Mouse (Mus musculus) intestine, embryonic 16.5 days (tissue): ENCODE measurements around the gene Ptprc. TPM values are rescaled to one million over a fixed set of nuclear protein-coding genes. Genes with fewer than 3 reads are reported as not detected.

Experiments
- ATAC-seq: fragments of 200-750 bp; cut with Nextera tagmentation; 2 replicates; pipeline ENCODE4 v1.8.0; 2017; ENCODE audit warnings: moderate TSS enrichment, moderate library complexity
- H3K27ac ChIP-seq: fragments of 300-500 bp; sonication (generic); 2 replicates; pipeline ENCODE4 v1.5.1; 2014; ENCODE audit warnings: mild to moderate bottlenecking, low read length
- H3K27me3 ChIP-seq: fragments of 300-500 bp; sonication (generic); replicated peaks from 2 replicates; pipeline ENCODE4 v1.6.1; 2014; ENCODE audit warnings: low read length, control low read depth, mixed read lengths; ENCODE audit not compliant: control insufficient read depth, insufficient read depth
- H3K36me3 ChIP-seq: fragments of 300-500 bp; sonication (generic); 2 replicates; pipeline ENCODE4 v1.6.1; 2014; ENCODE audit warnings: low read length, control low read depth; ENCODE audit not compliant: control insufficient read depth, insufficient read depth
- H3K4me1 ChIP-seq: fragments of 300-500 bp; sonication (generic); 2 replicates; pipeline ENCODE4 v1.6.1; 2014; ENCODE audit warnings: low read length, control low read depth, mixed read lengths; ENCODE audit not compliant: control insufficient read depth, insufficient read depth
- H3K4me2 ChIP-seq: fragments of 300-500 bp; sonication (generic); 2 replicates; pipeline ENCODE4 v1.6.1; 2014; ENCODE audit warnings: low read depth, low read length, control low read depth
- H3K4me3 ChIP-seq: fragments of 300-500 bp; sonication (generic); 2 replicates; pipeline ENCODE4 v1.5.1; 2014; ENCODE audit warnings: mild to moderate bottlenecking, low read length
- H3K9ac ChIP-seq: fragments of 300-500 bp; sonication (generic); 2 replicates; pipeline ENCODE4 v1.6.1; 2014; ENCODE audit warnings: low read depth, low read length
- H3K9me3 ChIP-seq: fragments of 300-500 bp; sonication (generic); 2 replicates; pipeline ENCODE4 v1.6.1; 2016; ENCODE audit warnings: low read length, control low read depth; ENCODE audit not compliant: control insufficient read depth
- WGBS: fragments of 180-500 bp; shearing (Covaris S2); extraction: QIAGEN DNeasy Blood & Tissue Kit; methylation state at CpG from one replicate; pipeline ENCODE4 v1.1.7; 2014; 5-methylcytosine and 5-hydroxymethylcytosine counted together
- polyA plus RNA-seq: library from polyadenylated mRNA; unstranded; fragments of >200 nt; fragmentation: Nextera tagmentation; extraction: Ambion mirVana; gene quantifications from 2 replicates; pipeline ENCODE4 v1.2.1, GENCODE M21; 2015

Gene Ptprc
- polyA plus RNA-seq, 1 experiment from 2014 or later = 5.1 TPM

GRCm38 (mm10) chr1:138174705-138175492, 609 bp downstream of the Ptprc start:
- H3K27ac ChIP-seq = no peak overlapping the region
- 81% methylated on average over 9 of the region's 9 CpGs for WGBS
- no peak for ATAC-seq
- no peaks in the 10 kb centered on the region for H3K36me3 ChIP-seq
- no peaks in the 10 kb centered on the region for H3K9me3 ChIP-seq
- no peak overlapping the region for H3K9ac ChIP-seq
- H3K27me3 ChIP-seq = no peaks in the 10 kb centered on the region
- H3K4me2 ChIP-seq = no peak overlapping the region
- H3K4me3 ChIP-seq = no peak overlapping the region
- H3K4me1 ChIP-seq = no peaks in the 10 kb centered on the region

- Histone ChIP-seq H3K4me2 (no peak overlapping the region), H3K4me1 (no peaks in the 10 kb centered on the region), H3K9ac (no peak overlapping the region), H3K4me3 (no peak overlapping the region), H3K36me3 (no peaks in the 10 kb centered on the region), H3K27ac (no peak overlapping the region), H3K9me3 (no peaks in the 10 kb centered on the region), H3K27me3 (no peaks in the 10 kb centered on the region)
- no peak for ATAC-seq
- WGBS = 83% methylated on average over 4 of the region's 4 CpGs
Measured at GRCm38 (mm10) chr1:138174143-138174542, 1.4 kb downstream of the Ptprc start.

GRCm38 (mm10) chr1:138173669-138174068, 1.8 kb downstream of the Ptprc start:
- no peak overlapping the region for H3K4me3 ChIP-seq
- no peaks in the 10 kb centered on the region for H3K9me3 ChIP-seq
- no peaks in the 10 kb centered on the region for H3K36me3 ChIP-seq
- no peak overlapping the region for H3K9ac ChIP-seq
- H3K4me1 ChIP-seq = no peaks in the 10 kb centered on the region
- no peak overlapping the region for H3K4me2 ChIP-seq
- H3K27me3 ChIP-seq = no peaks in the 10 kb centered on the region
- no peak for ATAC-seq
- 78% methylated on average over 6 of the region's 6 CpGs for WGBS
- H3K27ac ChIP-seq = no peak overlapping the region

GRCm38 (mm10) chr1:138172547-138172946, 3.0 kb downstream of the Ptprc start:
- H3K4me3 ChIP-seq = no peak overlapping the region
- ATAC-seq = no peak
- H3K4me1 ChIP-seq = no peaks in the 10 kb centered on the region
- H3K9me3 ChIP-seq = no peaks in the 10 kb centered on the region
- 75% methylated on average over 3 of the region's 3 CpGs for WGBS
- H3K9ac ChIP-seq = no peak overlapping the region
- H3K36me3 ChIP-seq = no peaks in the 10 kb centered on the region
- no peaks in the 10 kb centered on the region for H3K27me3 ChIP-seq
- no peak overlapping the region for H3K27ac ChIP-seq
- no peak overlapping the region for H3K4me2 ChIP-seq

- no peak overlapping the region for H3K27ac ChIP-seq
- no peaks in the 10 kb centered on the region for H3K36me3 ChIP-seq
- no peak overlapping the region for H3K4me2 ChIP-seq
- no peaks in the 10 kb centered on the region for H3K9me3 ChIP-seq
- H3K27me3 ChIP-seq = no peaks in the 10 kb centered on the region
- ATAC-seq = no peak
- no peak overlapping the region for H3K4me3 ChIP-seq
- 87% methylated on average over 4 of the region's 4 CpGs for WGBS
- no peak overlapping the region for H3K9ac ChIP-seq
- H3K4me1 ChIP-seq = no peaks in the 10 kb centered on the region
Measured at GRCm38 (mm10) chr1:138172096-138172495, 3.4 kb downstream of the Ptprc start.

- ATAC-seq = no peak
- Histone ChIP-seq H3K4me1 (no peaks in the 10 kb centered on the region), H3K4me2 (no peak overlapping the region), H3K9me3 (no peaks in the 10 kb centered on the region), H3K27ac (no peak overlapping the region), H3K4me3 (no peak overlapping the region), H3K9ac (no peak overlapping the region), H3K36me3 (no peaks in the 10 kb centered on the region), H3K27me3 (no peaks in the 10 kb centered on the region)
- WGBS = 68% methylated on average over 5 of the region's 5 CpGs
Measured at GRCm38 (mm10) chr1:138166233-138166771, 9.2 kb downstream of the Ptprc start.

GRCm38 (mm10) chr1:138162638-138163037, 12.9 kb downstream of the Ptprc start:
- Histone ChIP-seq H3K27ac (no peak overlapping the region), H3K9ac (no peak overlapping the region), H3K27me3 (no peaks in the 10 kb centered on the region), H3K4me1 (no peaks in the 10 kb centered on the region), H3K9me3 (no peaks in the 10 kb centered on the region), H3K4me2 (no peak overlapping the region), H3K36me3 (no peaks in the 10 kb centered on the region), H3K4me3 (no peak overlapping the region)
- 88% methylated on average over 8 of the region's 8 CpGs for WGBS
- no peak for ATAC-seq

GRCm38 (mm10) chr1:138158921-138159320, 16.6 kb downstream of the Ptprc start:
- H3K27me3 ChIP-seq = no peaks in the 10 kb centered on the region
- H3K27ac ChIP-seq = no peak overlapping the region
- ATAC-seq = no peak
- no peaks in the 10 kb centered on the region for H3K36me3 ChIP-seq
- H3K4me1 ChIP-seq = no peaks in the 10 kb centered on the region
- no peaks in the 10 kb centered on the region for H3K9me3 ChIP-seq
- no peak overlapping the region for H3K4me3 ChIP-seq
- no peak overlapping the region for H3K9ac ChIP-seq
- WGBS = 84% methylated on average over 2 of the region's 2 CpGs
- H3K4me2 ChIP-seq = no peak overlapping the region

GRCm38 (mm10) chr1:138158236-138158635, 17.3 kb downstream of the Ptprc start:
- Histone ChIP-seq H3K9me3 (no peaks in the 10 kb centered on the region), H3K4me2 (no peak overlapping the region), H3K4me1 (no peaks in the 10 kb centered on the region), H3K9ac (no peak overlapping the region), H3K4me3 (no peak overlapping the region), H3K27me3 (no peaks in the 10 kb centered on the region), H3K27ac (no peak overlapping the region), H3K36me3 (no peaks in the 10 kb centered on the region)
- WGBS = 69% methylated on average over 3 of the region's 3 CpGs
- no peak for ATAC-seq
